Mouse (Mus musculus) embryonic fibroblast, embryonic 13.5 days (primary cell): ENCODE data around the gene Scmh1. TPM values are rescaled to one million over a fixed set of nuclear protein-coding genes. Genes with fewer than 3 reads are reported as not detected.

ENCODE experiments used
- H3K27ac ChIP-seq: 2 replicates; pipeline ENCODE4 v1.5.1; 2012; ENCODE audit warnings: low read length, control low read depth, inconsistent platforms; ENCODE audit not compliant: insufficient read depth
- H3K4me1 ChIP-seq: 2 replicates; pipeline ENCODE4 v1.6.1; 2011; ENCODE audit warnings: low read length; ENCODE audit not compliant: control insufficient read depth, insufficient read depth
- H3K4me3 ChIP-seq: 2 replicates; pipeline ENCODE4 v1.5.1; 2011; ENCODE audit warnings: mild to moderate bottlenecking, control low read depth, low read length; ENCODE audit not compliant: insufficient read depth
- CTCF ChIP-seq: IDR thresholded peaks from 2 replicates; pipeline ENCODE4 v1.5.1; 2011; ENCODE audit warnings: mild to moderate bottlenecking, control low read depth, low read length, moderate library complexity, borderline replicate concordance; ENCODE audit not compliant: insufficient read depth
- POLR2A ChIP-seq: IDR thresholded peaks from 2 replicates; pipeline ENCODE4 v1.6.1; 2011; ENCODE audit warnings: low read depth, mild to moderate bottlenecking, control low read depth, low read length, moderate library complexity
- polyA plus RNA-seq: library from polyadenylated mRNA; stranded (reverse); fragments of >200 nt; gene quantifications from 2 replicates; pipeline ENCODE4 v1.2.4, GENCODE M21; 2011; ENCODE audit warnings: low read depth; ENCODE audit not compliant: missing spikeins, insufficient read length

Scmh1 gene
- polyA plus RNA-seq, 1 experiment, result 40.4 TPM

DNA sequence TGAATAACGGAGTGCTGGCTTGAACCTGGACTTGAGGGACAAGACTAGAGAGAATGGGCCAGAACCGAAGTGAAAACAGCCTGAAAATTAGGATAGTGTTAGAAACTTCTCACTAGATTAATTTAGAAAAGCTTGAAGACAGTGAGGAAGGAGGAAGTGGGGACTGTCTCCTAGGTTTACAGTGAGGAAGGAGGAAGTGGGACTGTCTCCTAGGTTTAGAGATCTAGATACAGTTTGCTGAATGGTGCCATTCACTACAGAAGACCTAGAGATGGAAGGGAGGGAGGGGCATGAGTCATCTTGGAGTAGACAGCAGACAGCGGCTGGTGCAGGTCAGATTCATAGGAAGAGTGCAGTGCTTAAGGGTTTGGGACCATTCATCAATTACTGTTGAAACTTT lies 118.0 kb downstream of the Scmh1 start:
- TF ChIP-seq POLR2A (no peak), CTCF (no peak)

DNA sequence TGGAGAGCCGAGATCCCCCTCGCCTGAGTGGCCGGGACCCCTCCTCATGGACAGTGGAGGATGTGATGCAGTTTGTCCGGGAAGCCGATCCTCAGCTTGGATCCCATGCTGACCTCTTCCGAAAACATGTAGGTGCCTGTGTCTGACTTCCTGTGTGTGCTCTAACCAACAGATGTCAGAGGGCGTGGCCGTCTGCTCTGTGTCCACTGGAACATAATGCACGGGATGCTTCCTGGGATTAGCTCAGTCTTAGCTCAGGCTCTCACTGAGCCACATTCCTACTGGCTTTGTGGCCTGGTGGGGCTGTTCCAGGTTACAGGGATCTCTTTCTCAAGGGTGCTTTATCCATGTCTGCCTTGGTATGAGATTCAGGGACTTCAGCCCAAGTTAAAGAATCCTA lies 123.1 kb downstream of the Scmh1 start:
- no peak overlapping the region for H3K4me3 ChIP-seq
- TF ChIP-seq POLR2A (no peak), CTCF (no peak)
- no peaks in the 10 kb centered on the region for H3K4me1 ChIP-seq
- no peak overlapping the region for H3K27ac ChIP-seq

More for the DNA sequence above, 118.0 kb downstream of the Scmh1 start:
- Histone ChIP-seq H3K4me3 (no peak overlapping the region), H3K4me1 (0 out of 2 replicates have a peak, but pooled peaks cover 4% of the 10 kb centered on the region), H3K27ac (no peak overlapping the region)

DNA sequence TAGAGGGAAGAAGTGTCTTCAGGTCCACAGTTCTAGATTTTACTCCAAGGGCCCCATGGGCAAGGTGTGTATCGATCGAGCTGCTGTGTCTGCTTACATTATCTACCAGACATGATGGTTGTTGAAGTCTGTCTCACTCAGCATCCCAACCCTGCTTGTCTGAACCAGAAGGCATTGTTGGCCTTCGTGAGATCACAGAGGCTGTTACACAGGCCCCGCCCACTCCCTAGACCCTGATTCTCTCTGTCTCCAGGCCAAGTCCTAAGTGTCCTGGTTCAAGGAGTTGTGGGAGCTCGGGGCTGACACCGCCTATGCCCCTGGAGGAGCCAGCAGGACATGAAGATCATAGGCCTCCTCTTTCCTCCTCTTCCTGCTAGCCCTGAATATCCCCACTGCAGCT lies 126.9 kb downstream of the Scmh1 start, which contains the start of gene Slfnl1:
Gene Slfnl1 (plus strand): TSS at position 246 of the 400 bp plus-strand sequence.
- TF ChIP-seq POLR2A (no peak), CTCF (no peak)
- H3K27ac ChIP-seq, result no peak within 1 kb of the TSS
- H3K4me3 ChIP-seq, result no peak within 1 kb of the TSS
- no peaks in the 10 kb centered on the region for H3K4me1 ChIP-seq

GRCm38 (mm10) chr4:120538664-120539063 lies 133.6 kb downstream of the Scmh1 start:
- H3K4me1 ChIP-seq, result no peaks in the 10 kb centered on the region
- no peak overlapping the region for H3K4me3 ChIP-seq
- H3K27ac ChIP-seq, result no peak overlapping the region
- TF ChIP-seq CTCF, result no peak
- no peak for TF ChIP-seq POLR2A

- H3K27ac ChIP-seq, result peak overlapping the region; percentile 79; the same call in 1 of the 2 replicates
- no peak overlapping the region for H3K4me3 ChIP-seq
- H3K4me1 ChIP-seq, result 0 out of 2 replicates have a peak, but pooled peaks cover 2% of the 10 kb centered on the region
- TF ChIP-seq POLR2A, result no peak
- no peak for TF ChIP-seq CTCF
These were observed 139.8 kb downstream of the Scmh1 start for GRCm38 (mm10) chr4:120544896-120545295.

GRCm38 (mm10) chr4:120556592-120556991 lies 151.5 kb downstream of the Scmh1 start:
- Histone ChIP-seq H3K27ac (no peak overlapping the region), H3K4me1 (no peaks in the 10 kb centered on the region), H3K4me3 (no peak overlapping the region)
- TF ChIP-seq POLR2A (no peak), CTCF (no peak)

GRCm38 (mm10) chr4:120565726-120566125 lies 160.6 kb downstream of the Scmh1 start:
- no peak overlapping the region for H3K27ac ChIP-seq
- no peak for TF ChIP-seq CTCF
- H3K4me3 ChIP-seq, result no peak overlapping the region
- peaks cover 3% of the 10 kb centered on the region; the same call in 1 of the 2 replicates for H3K4me1 ChIP-seq

- Histone ChIP-seq H3K27ac (peak overlapping the region; percentile 99), H3K4me1 (peaks cover 8% of the 10 kb centered on the region), H3K4me3 (peak overlapping the region; percentile 56)
- TF ChIP-seq POLR2A, result 0 out of 2 replicates have a peak, but pooled peaks have one; percentile 27
- TF ChIP-seq CTCF, result no peak
These were observed 162.9 kb downstream of the Scmh1 start for GRCm38 (mm10) chr4:120568005-120568404.

DNA sequence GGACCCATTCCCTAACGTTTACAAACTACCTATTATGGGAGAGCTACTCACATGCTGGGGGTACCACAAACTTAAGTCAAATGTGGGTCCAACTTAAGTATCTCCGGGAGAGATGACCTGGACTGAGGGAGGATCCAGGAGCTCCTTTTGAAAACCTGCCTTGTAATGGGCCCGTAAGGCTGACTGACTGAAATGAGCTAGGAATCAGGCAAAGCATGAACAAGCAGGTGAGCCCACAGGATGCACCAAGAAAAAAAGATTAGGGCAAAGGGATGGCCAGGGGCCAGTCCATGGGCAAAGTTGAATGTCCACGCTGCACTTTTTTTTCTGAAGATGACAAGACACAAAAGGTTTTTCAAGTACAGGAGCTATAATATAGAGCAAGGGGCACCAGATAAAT lies 163.9 kb downstream of the Scmh1 start:
- Histone ChIP-seq H3K27ac (peak overlapping the region; percentile 99), H3K4me1 (peaks cover 8% of the 10 kb centered on the region), H3K4me3 (peak overlapping the region; percentile 89)
- TF ChIP-seq POLR2A (no peak), CTCF (no peak)

- peaks cover 8% of the 10 kb centered on the region for H3K4me1 ChIP-seq
- TF ChIP-seq POLR2A (peak; percentile 93), CTCF (no peak)
- peak within 1 kb of the TSS; percentile 100 for H3K27ac ChIP-seq
- peak within 1 kb of the TSS; percentile 89 for H3K4me3 ChIP-seq
These were observed 164.7 kb downstream of the Scmh1 start, which contains the start of gene Ctps for GRCm38 (mm10) chr4:120569486-120570437. Ctps (minus strand) TSS chr4:120570276.
